Mouse (Mus musculus) neural tube, embryonic 13.5 days (tissue): ENCODE data around the gene Hapln4. TPM values are rescaled to one million over a fixed set of nuclear protein-coding genes. Genes with fewer than 3 reads are reported as not detected.

Experiments used
- microRNA-seq: library from miRNA; unstranded; fragments of <30 nt; microRNA quantifications from one replicate; pipeline ENCODE4, GENCODE M21; 2016
- polyA plus RNA-seq: library from polyadenylated mRNA; unstranded; fragments of >200 nt; fragmentation: Nextera tagmentation; extraction: Ambion mirVana; gene quantifications from 2 replicates; pipeline ENCODE4 v1.2.1, GENCODE M21; 2015

Hapln4 gene
- polyA plus RNA-seq, 1 experiment from 2014 or later, result 0.35 TPM

Small RNA genes within 50 kb of the gene (microRNA-seq; reads per million reads assigned to microRNA genes)
- gene Mir7066, result 1.3 reads per million

Other genes with a start within 250 kb of the Hapln4 start
- 3.1 and 3.9 TPM in 2 replicates for gene Cilp2, start 195.8 kb upstream of the Hapln4 start, polyA plus RNA-seq
- 3.4 TPM in 2 replicates for gene Tssk6, start 181.3 kb upstream of the Hapln4 start, polyA plus RNA-seq
- gene Ndufa13, start 180.9 kb upstream of the Hapln4 start, polyA plus RNA-seq, result 169 and 186 TPM in 2 replicates
- 10.0 and 12.1 TPM in 2 replicates for gene Yjefn3, start 180.7 kb upstream of the Hapln4 start, polyA plus RNA-seq
- gene Gatad2a, start 87.1 kb upstream of the Hapln4 start, polyA plus RNA-seq, result 30.6 and 31.8 TPM in 2 replicates
- 68.1 and 68.7 TPM in 2 replicates for gene Mau2, start 40.7 kb upstream of the Hapln4 start, polyA plus RNA-seq
- gene Sugp1, start 40.6 kb upstream of the Hapln4 start, polyA plus RNA-seq, result 57.7 and 59.2 TPM in 2 replicates
- gene Tm6sf2, start 10.5 kb upstream of the Hapln4 start, polyA plus RNA-seq, result 1.3 and 1.7 TPM in 2 replicates
- 131 and 136 TPM in 2 replicates for gene Ncan, start 37.4 kb downstream of the Hapln4 start, polyA plus RNA-seq
- gene Nr2c2ap, start 47.9 kb downstream of the Hapln4 start, polyA plus RNA-seq, result 34.8 and 40.6 TPM in 2 replicates
- gene Rfxank, start 55.7 kb downstream of the Hapln4 start, polyA plus RNA-seq, result 11.9 and 12.6 TPM in 2 replicates
- gene Borcs8, start 56.0 kb downstream of the Hapln4 start, polyA plus RNA-seq, result 54.5 and 56.0 TPM in 2 replicates
- gene Mef2b, start 56.3 kb downstream of the Hapln4 start, polyA plus RNA-seq, result 0.52 and 0.53 TPM in 2 replicates
- 46.6 and 47.4 TPM in 2 replicates for gene Tmem161a, start 88.9 kb downstream of the Hapln4 start, polyA plus RNA-seq
- 5.5 and 6.4 TPM in 2 replicates for gene Slc25a42, start 128.8 kb downstream of the Hapln4 start, polyA plus RNA-seq
- 64.8 and 72.5 TPM in 2 replicates for gene Sugp2, start 150.8 kb downstream of the Hapln4 start, polyA plus RNA-seq
- 81.9 and 85.7 TPM in 2 replicates for gene Armc6, start 151.0 kb downstream of the Hapln4 start, polyA plus RNA-seq
- 49.6 and 52.1 TPM in 2 replicates for gene Homer3, start 199.4 kb downstream of the Hapln4 start, polyA plus RNA-seq
- gene Ddx49, start 219.0 kb downstream of the Hapln4 start, polyA plus RNA-seq, result 41.9 and 51.9 TPM in 2 replicates
- 271 and 278 TPM in 2 replicates for gene Cope, start 219.1 kb downstream of the Hapln4 start, polyA plus RNA-seq
- 23.3 and 26.2 TPM in 2 replicates for gene Cers1, start 232.3 kb downstream of the Hapln4 start, polyA plus RNA-seq
- 2.4 and 3.3 TPM in 2 replicates for gene Gdf1, start 246.4 kb downstream of the Hapln4 start, polyA plus RNA-seq